Mouse (Mus musculus) thymus, postnatal 25 days (tissue): ENCODE results near the gene Rab19.
"Not testable (repeated sequence)": the region's sequence is repeated elsewhere in the genome, so short reads cannot be mapped to it uniquely, and the experiment has no call there.

Experiments
- DNase-seq: peaks from one replicate; pipeline ENCODE4 v3.0.0; 2022

The Rab19 gene

GRCm38 (mm10) chr6:39433174-39433573 lies 52.2 kb downstream of the Rab19 start:
- DNase-seq, result no peak

- DNase-seq, result no peak
These were observed 52.7 kb downstream of the Rab19 start for GRCm38 (mm10) chr6:39433701-39434100.

GRCm38 (mm10) chr6:39434111-39434885 lies 53.3 kb downstream of the Rab19 start:
- DNase-seq, result no peak

- no peak for DNase-seq
These were observed 54.0 kb downstream of the Rab19 start for GRCm38 (mm10) chr6:39434886-39435492.

GRCm38 (mm10) chr6:39435875-39436274 lies 54.9 kb downstream of the Rab19 start:
- DNase-seq, result no peak

- not testable (repeated sequence) for DNase-seq
These were observed 56.5 kb downstream of the Rab19 start for GRCm38 (mm10) chr6:39437519-39437918.
